Mouse (Mus musculus) neural tube, postnatal 0 days (tissue): ENCODE measurements around the gene Gm6882. TPM values are rescaled to one million over a fixed set of nuclear protein-coding genes. Genes with fewer than 3 reads are reported as not detected.

Experiments
- polyA plus RNA-seq: library from polyadenylated mRNA; unstranded; fragments of >200 nt; fragmentation: Nextera tagmentation; extraction: Ambion mirVana; gene quantifications from 2 replicates; pipeline ENCODE4 v1.2.1, GENCODE M21; 2015

Gm6882 gene
- polyA plus RNA-seq, result not detected in 2 replicates

GRCm38 (mm10) chr7:21432645-21433044, at the start of gene Gm6882:
Gm6882 (minus strand) TSS chr7:21432745.

Other genes with a start within 250 kb of the Gm6882 start
- gene Gm5157, start 242.3 kb downstream of the Gm6882 start, polyA plus RNA-seq, result not detected in 2 replicates
- gene Vmn1r124, start 172.1 kb downstream of the Gm6882 start, polyA plus RNA-seq, result not detected in 2 replicates
- not detected in 2 replicates for gene Vmn1r125, start 160.6 kb downstream of the Gm6882 start, polyA plus RNA-seq
- not detected in 2 replicates for gene Vmn1r126, start 131.3 kb downstream of the Gm6882 start, polyA plus RNA-seq
- not detected in 2 replicates for gene Vmn1r127, start 112.9 kb downstream of the Gm6882 start, polyA plus RNA-seq
- gene Vmn1r128, start 83.4 kb downstream of the Gm6882 start, polyA plus RNA-seq, result not detected in 2 replicates
- not detected in 2 replicates for gene Vmn1r129, start 71.5 kb downstream of the Gm6882 start, polyA plus RNA-seq
- gene Vmn1r130, start 79.0 kb upstream of the Gm6882 start, polyA plus RNA-seq, result not detected in 2 replicates
- gene Vmn1r131, start 113.3 kb upstream of the Gm6882 start, polyA plus RNA-seq, result not detected in 2 replicates
- gene Vmn1r132, start 181.3 kb upstream of the Gm6882 start, polyA plus RNA-seq, result not detected in 2 replicates